Mouse (Mus musculus): ENCODE measurements around the gene Zbtb38. TPM values are rescaled to one million over a fixed set of nuclear protein-coding genes. Genes with fewer than 3 reads are reported as not detected.

The Zbtb38 gene
- polyA plus RNA-seq, 1 experiment from 2014 or later: 7.5 TPM

- no peak for DNase-seq
- TF ChIP-seq CTCF (IDR thresholded peaks at IDR 0.05; ENCODE audit: low read depth) (no peak), EP300 (IDR thresholded peaks at IDR 0.05; ENCODE audit: low read depth) (no peak)
Observed at GRCm38 (mm10) chr9:96726336-96727131, 26.1 kb downstream of the Zbtb38 start.

DNA sequence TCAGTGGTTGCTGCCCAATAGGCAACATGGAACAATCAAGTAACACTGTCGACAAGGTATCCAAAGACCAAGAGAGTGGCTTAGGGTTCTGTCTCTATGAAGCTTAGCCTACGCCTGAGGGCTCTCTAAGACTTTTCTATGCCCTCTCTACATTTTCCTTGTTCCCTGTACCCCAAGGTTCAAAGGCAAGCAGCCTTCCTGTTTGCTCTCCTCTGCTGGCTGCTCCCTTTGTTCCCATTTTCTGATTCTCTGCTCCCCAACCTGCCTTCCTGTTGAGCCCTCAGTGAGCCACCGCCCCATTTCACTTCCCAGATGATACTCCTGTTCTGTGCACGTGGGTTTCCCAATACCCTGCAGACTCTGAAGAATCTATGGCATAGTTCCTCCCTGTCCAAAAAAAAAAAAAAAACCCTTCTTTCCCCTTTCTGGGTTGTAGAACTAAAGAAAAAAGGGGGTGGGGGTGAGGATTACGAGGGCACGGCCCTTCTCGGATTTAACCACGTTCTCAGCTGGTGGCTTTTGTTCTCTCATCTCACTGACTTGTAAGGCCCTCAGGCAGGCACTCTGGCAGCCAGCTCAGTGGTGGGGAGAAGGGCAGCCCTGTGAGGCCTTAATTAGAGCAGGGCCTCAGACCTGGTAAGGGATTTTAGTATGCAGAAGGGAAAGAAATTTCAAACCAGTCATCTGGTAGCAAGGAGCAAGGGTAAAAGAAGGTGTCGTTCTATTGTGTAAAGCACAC, 26.9 kb downstream of the Zbtb38 start:
- Histone ChIP-seq H3K9me3 (ENCODE audit: low read length) (no peaks in the 10 kb centered on the region), H3K27ac (ENCODE audit: low read depth) (no peak overlapping the region), H3K4me3 (ENCODE audit: low read depth, low read length) (no peak overlapping the region), H3K4me2 (ENCODE audit: low read depth, low read length) (no peak overlapping the region), H3K27me3 (ENCODE audit: insufficient read depth, low read length) (no peaks in the 10 kb centered on the region), H3K9ac (replicated peaks) (no peak overlapping the region), H3K36me3 (replicated peaks; ENCODE audit: insufficient read depth, low read length) (no peaks in the 10 kb centered on the region), H3K4me1 (ENCODE audit: insufficient read depth) (peaks cover 15% of the 10 kb centered on the region)
- no peak for ATAC-seq
- TF ChIP-seq CTCF (IDR thresholded peaks at IDR 0.05; ENCODE audit: low read depth) (no peak), EP300 (IDR thresholded peaks at IDR 0.05; ENCODE audit: low read depth) (no peak)
- WGBS (ENCODE audit: insufficient replicate concordance): 57% methylated on average over 9 of the region's 9 CpGs
- no peak for DNase-seq

More at GRCm38 (mm10) chr9:96726336-96727131, 26.1 kb downstream of the Zbtb38 start:
- no peak for ATAC-seq
- H3K9ac ChIP-seq (replicated peaks): no peak overlapping the region
- no peaks in the 10 kb centered on the region for H3K9me3 ChIP-seq (ENCODE audit: low read length)
- peaks cover 10% of the 10 kb centered on the region; the same call in 1 of the 2 replicates for H3K4me1 ChIP-seq (ENCODE audit: insufficient read depth)
- H3K27ac ChIP-seq (ENCODE audit: low read depth): no peak overlapping the region
- no peak overlapping the region for H3K4me2 ChIP-seq (ENCODE audit: low read depth, low read length)
- no peaks in the 10 kb centered on the region for H3K27me3 ChIP-seq (ENCODE audit: insufficient read depth, low read length)
- H3K36me3 ChIP-seq (replicated peaks; ENCODE audit: insufficient read depth, low read length): no peaks in the 10 kb centered on the region
- no peak overlapping the region for H3K4me3 ChIP-seq (ENCODE audit: low read depth, low read length)
- 83% methylated on average over 14 of the region's 14 CpGs for WGBS (ENCODE audit: insufficient replicate concordance)

DNA sequence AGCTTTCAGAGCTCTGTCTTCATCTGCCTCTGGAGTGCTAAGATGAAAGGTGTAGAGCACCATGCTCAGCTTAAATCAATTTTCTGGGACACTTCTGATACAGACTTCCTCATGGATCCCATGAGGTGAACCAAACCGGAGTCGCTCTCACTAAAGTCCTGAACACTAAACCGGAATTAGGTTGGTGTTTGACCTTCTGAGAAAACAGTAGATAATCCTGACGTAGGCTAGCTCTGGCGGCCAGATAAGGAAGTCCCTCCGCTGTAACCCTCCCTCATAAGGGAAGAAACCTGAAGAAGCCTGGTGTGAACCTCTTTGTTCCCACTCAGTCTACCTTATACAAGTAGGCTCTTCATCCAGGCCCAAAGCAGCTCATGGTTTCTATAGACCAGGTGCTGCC, 29.0 kb downstream of the Zbtb38 start:
- TF ChIP-seq CTCF (IDR thresholded peaks at IDR 0.05; ENCODE audit: low read depth): no peak
- Histone ChIP-seq H3K27me3 (ENCODE audit: insufficient read depth, low read length) (no peaks in the 10 kb centered on the region), H3K4me1 (ENCODE audit: insufficient read depth) (peaks cover 28% of the 10 kb centered on the region), H3K9me3 (ENCODE audit: low read length) (no peaks in the 10 kb centered on the region), H3K4me3 (ENCODE audit: low read depth, low read length) (no peak overlapping the region), H3K36me3 (replicated peaks; ENCODE audit: insufficient read depth, low read length) (no peaks in the 10 kb centered on the region), H3K27ac (ENCODE audit: low read depth) (no peak overlapping the region), H3K9ac (replicated peaks) (no peak overlapping the region), H3K4me2 (ENCODE audit: low read depth, low read length) (0 out of 2 replicates have a peak overlapping the region, but pooled peaks have one; percentile 15)
- WGBS (ENCODE audit: insufficient replicate concordance): 46% methylated on average over 6 of the region's 6 CpGs
- no peak for ATAC-seq
- no peak for DNase-seq

DNA sequence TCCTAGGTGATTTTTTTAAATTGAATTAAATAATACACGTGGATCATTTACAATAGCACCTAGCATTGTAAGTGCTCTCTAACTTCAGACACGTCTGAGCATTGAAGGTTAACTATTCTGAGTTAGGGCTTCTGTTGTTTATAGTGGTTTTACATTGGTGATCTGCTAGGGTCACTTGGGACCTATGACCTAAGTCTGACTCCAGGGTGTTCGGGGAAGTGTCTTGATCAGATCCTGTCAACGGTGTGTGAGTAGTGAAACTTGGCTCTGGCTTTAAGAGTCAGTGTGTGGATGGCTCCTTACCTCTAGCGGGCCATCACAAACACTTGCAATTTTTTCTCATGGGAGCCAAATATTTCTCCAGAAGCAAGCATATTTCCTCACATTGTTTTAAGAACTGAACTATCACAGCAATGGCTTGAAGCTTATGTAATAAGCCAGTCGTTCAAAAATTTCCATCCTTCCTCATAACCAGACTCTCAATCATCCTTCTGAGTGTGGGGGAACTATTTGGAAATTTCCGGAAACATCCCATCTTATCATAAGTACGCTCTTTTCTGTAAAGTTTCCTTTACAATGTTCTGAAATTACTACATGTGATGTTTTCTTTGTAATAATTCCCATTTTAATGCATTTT, 31.4 kb downstream of the Zbtb38 start:
- DNase-seq: no peak
- H3K9ac ChIP-seq (replicated peaks): no peak overlapping the region
- no peaks in the 10 kb centered on the region for H3K27me3 ChIP-seq (ENCODE audit: insufficient read depth, low read length)
- peak overlapping the region; percentile 98; the same call in 1 of the 2 replicates for H3K27ac ChIP-seq (ENCODE audit: low read depth)
- no peaks in the 10 kb centered on the region for H3K9me3 ChIP-seq (ENCODE audit: low read length)
- TF ChIP-seq CTCF (IDR thresholded peaks at IDR 0.05; ENCODE audit: low read depth): no peak
- no peak for TF ChIP-seq EP300 (IDR thresholded peaks at IDR 0.05; ENCODE audit: low read depth)
- no peak overlapping the region for H3K4me2 ChIP-seq (ENCODE audit: low read depth, low read length)
- WGBS (ENCODE audit: insufficient replicate concordance): 72% methylated on average over 8 of the region's 8 CpGs
- no peak overlapping the region for H3K4me3 ChIP-seq (ENCODE audit: low read depth, low read length)
- peaks cover 33% of the 10 kb centered on the region for H3K4me1 ChIP-seq (ENCODE audit: insufficient read depth)
- 0 out of 2 replicates have a peak, but pooled peaks cover 4% of the 10 kb centered on the region for H3K36me3 ChIP-seq (replicated peaks; ENCODE audit: insufficient read depth, low read length)
- no peak for ATAC-seq

DNA sequence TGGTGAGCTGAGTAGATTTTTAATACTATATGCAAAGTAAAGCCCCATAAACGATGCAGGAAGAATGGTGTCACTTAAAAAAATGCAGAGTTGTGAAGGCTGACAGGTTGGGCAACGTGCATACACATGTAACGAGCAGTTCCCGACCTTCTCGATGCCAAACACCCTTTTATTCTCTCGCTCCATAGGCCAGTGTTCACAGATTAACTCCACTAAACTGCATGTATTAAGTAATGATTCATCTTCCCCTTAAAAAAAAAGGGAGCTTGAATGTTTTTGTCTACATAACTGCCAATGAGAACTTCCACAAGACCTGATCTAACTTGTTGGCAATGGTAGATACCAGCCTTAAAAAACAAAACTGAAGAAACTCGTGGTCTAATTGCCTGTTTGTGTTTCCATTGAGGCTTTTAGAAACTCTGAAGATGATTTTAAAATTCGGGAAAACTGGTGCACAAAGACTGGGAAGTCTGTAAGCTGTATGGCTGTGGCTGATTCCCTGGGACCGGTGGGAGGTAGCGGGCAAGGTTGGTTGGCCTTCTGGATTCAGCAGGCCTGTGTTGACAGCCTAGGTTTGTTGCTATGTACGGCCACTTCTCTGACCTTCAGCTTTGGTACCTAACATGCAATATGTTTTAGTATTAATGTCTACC, 32.0 kb downstream of the Zbtb38 start:
- Histone ChIP-seq H3K4me2 (ENCODE audit: low read depth, low read length) (peak overlapping the region; percentile 85), H3K9ac (replicated peaks) (peak overlapping the region; percentile 95), H3K27me3 (ENCODE audit: insufficient read depth, low read length) (no peaks in the 10 kb centered on the region), H3K27ac (ENCODE audit: low read depth) (peak overlapping the region; percentile 98), H3K9me3 (ENCODE audit: low read length) (no peaks in the 10 kb centered on the region), H3K36me3 (replicated peaks; ENCODE audit: insufficient read depth, low read length) (peaks cover 5% of the 10 kb centered on the region; the same call in 1 of the 2 replicates), H3K4me1 (ENCODE audit: insufficient read depth) (peaks cover 33% of the 10 kb centered on the region), H3K4me3 (ENCODE audit: low read depth, low read length) (0 out of 2 replicates have a peak overlapping the region, but pooled peaks have one; percentile 90)
- ATAC-seq (no peak), DNase-seq (no peak)
- TF ChIP-seq CTCF (IDR thresholded peaks at IDR 0.05; ENCODE audit: low read depth) (no peak), EP300 (IDR thresholded peaks at IDR 0.05; ENCODE audit: low read depth) (no peak)
- 50% methylated on average over 11 of the region's 11 CpGs for WGBS (ENCODE audit: insufficient replicate concordance)
